Mouse (Mus musculus): Measurements from ENCODE around the gene Gm10974. TPM values are rescaled to one million over a fixed set of nuclear protein-coding genes. Genes with fewer than 3 reads are reported as not detected.
A peak's percentile ranks its signal among the peaks of the same experiment; 100 is the strongest.

Gene Gm10974
- polyA plus RNA-seq, 1 experiment from 2014 or later, result not detected

DNA sequence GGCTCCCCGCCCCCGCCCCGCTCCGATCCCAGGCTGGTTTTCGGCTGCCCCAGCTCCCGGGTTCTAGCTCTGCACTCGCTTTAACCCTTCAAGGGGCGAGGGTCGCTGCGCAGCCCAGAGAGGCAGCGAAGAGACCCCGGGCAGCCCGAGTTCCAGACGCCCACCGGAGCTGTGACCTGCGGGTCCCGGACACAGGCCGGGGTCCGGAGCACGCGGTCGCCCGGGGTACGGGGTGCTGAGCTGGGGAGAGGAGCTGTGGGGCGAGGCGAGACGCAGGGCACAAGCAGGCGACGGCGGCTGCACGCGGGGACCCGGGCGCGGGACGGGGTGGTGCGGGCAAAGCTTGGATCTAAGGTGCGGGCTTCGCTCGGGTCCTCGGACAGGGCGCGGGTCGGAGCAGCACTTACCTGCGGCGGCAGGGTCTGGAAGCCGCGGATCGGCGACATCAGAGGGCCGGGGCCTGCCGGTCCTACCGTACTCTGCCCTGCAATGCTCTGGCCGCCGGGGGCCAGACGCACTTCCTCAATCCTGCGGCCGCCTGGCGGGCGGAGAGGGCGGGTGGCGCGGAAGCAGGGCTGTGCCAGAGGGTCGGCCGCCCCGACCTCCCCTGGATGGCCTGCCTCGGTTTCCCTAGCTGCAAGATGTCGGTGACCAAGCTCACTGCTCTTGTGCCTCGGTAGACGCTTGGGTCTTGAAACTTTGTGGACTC is 22.3 kb downstream of the Gm10974 start, which contains the start of gene Lrrk1:
Gene Lrrk1 (minus strand): TSS at position 538 of the 709 bp plus-strand sequence.
- H3K27me3 ChIP-seq, result peaks cover 3% of the 10 kb centered on the region
- H3K9ac ChIP-seq (replicated peaks), result peak within 1 kb of the TSS; percentile 53
- H3K36me3 ChIP-seq, result no peaks in the 10 kb centered on the region
- H3K9me3 ChIP-seq, result no peaks in the 10 kb centered on the region
- peaks cover 19% of the 10 kb centered on the region for H3K4me1 ChIP-seq
- H3K27ac ChIP-seq (replicated peaks), result no peak within 1 kb of the TSS
- peak within 1 kb of the TSS; percentile 50 for H3K4me3 ChIP-seq
- peak within 1 kb of the TSS; percentile 99 for H3K4me2 ChIP-seq (replicated peaks)
- WGBS, result 1% methylated on average over 68 of the region's 70 CpGs
- peak; percentile 65 for ATAC-seq (replicated peaks)

DNA sequence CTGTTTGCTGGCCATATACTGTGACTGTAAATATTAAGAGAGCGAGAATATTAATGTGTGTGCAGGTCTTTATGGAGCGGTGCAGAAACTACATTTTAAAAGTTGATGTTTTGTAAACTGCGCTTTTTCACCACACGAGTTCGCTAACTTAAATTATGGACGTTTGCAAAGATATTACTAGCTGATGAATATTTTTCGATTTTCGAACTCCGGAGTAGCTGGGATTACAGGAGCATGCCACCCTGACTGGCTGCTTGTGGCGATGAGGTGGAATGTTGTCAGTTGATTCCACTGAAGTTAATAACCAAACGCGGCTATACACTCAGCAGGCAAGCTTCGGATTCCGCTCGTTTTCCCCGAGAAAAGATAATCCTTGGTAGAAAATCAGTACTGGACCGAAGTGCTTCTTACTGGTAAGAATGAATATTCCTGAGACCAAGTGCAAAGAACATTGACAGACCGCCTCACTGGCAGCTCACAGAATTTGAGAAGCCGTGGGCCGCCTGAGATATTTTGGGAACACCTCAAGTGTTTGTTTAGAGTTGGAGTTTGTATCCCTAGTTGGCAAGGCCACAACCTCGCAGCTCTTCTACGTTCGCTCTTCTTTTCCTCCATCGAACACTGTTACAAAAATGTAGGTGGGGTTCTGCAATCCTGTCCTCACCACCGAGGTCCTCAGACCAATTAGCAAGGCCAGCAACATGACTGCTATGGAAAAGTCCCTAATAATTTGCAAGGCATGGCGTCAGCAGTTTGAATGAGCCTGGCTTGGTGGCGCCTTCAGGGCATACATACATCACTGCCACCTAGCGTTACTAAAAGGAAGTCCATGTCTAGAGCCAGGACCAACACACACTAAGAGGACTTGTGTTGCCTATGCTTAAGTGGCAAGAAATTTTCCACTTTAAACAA is 23.2 kb downstream of the Gm10974 start:
- 12% methylated on average over 28 of the region's 28 CpGs for WGBS
- H3K36me3 ChIP-seq, result no peaks in the 10 kb centered on the region
- no peak overlapping the region for H3K27ac ChIP-seq (replicated peaks)
- peak overlapping the region; percentile 50 for H3K4me3 ChIP-seq
- ATAC-seq (replicated peaks), result peak; percentile 86
- peaks cover 3% of the 10 kb centered on the region for H3K27me3 ChIP-seq
- H3K4me2 ChIP-seq (replicated peaks), result peak overlapping the region; percentile 99
- H3K9ac ChIP-seq (replicated peaks), result no peak overlapping the region; the same call in 1 of the 2 replicates
- H3K9me3 ChIP-seq, result no peaks in the 10 kb centered on the region
- peaks cover 19% of the 10 kb centered on the region for H3K4me1 ChIP-seq

DNA sequence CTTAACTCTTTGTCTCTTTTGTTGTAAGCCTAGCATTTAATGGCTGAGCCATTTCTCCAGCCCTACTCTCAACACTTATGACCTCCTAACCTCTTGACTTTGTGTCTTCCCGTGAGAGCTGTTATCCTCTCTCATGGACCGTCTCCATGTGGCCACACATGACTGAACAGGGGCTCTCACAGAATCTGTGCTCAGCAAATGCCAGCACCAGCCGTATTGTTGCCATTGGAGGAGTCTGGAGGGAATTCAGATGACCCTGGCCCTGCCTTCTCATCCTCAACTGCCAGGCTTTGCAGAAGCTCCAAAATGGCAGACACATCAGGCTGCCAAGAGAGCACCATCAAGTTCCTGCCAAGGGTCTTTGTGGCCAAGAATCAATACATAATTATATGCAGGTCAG is 31.6 kb downstream of the Gm10974 start:
- Histone ChIP-seq H3K9me3 (no peaks in the 10 kb centered on the region), H3K27me3 (no peaks in the 10 kb centered on the region), H3K4me3 (no peak overlapping the region), H3K27ac (replicated peaks) (no peak overlapping the region), H3K9ac (replicated peaks) (no peak overlapping the region), H3K4me1 (no peaks in the 10 kb centered on the region), H3K4me2 (replicated peaks) (no peak overlapping the region), H3K36me3 (no peaks in the 10 kb centered on the region)
- 73% methylated on average over 3 of the region's 3 CpGs for WGBS
- no peak for ATAC-seq (replicated peaks)

DNA sequence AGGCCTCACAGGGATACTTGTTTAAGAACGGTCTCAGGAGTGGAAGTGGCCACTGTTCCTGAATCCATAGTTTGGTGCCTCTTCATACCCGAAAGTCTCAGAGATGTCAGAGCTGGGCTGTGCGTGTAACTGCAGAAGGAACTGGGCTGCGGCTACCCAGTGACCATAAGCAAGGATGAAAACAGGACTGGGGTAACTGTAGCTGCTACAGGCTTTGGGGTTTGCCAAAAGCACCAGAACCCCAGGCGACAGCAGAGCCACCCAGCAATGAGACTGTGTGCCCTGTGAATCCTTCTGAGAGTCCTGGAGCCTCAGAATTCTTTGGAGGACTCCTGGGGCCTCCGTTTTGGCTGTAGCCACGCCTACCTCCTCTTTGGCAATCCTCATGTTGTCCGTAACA is 35.9 kb downstream of the Gm10974 start:
- ATAC-seq (replicated peaks), result no peak
- WGBS, result 39% methylated on average over 8 of the region's 8 CpGs
- H3K4me3 ChIP-seq, result no peak overlapping the region
- H3K27ac ChIP-seq (replicated peaks), result no peak overlapping the region
- no peak overlapping the region for H3K4me2 ChIP-seq (replicated peaks)
- no peaks in the 10 kb centered on the region for H3K9me3 ChIP-seq
- no peak overlapping the region for H3K9ac ChIP-seq (replicated peaks)
- no peaks in the 10 kb centered on the region for H3K36me3 ChIP-seq
- no peaks in the 10 kb centered on the region for H3K4me1 ChIP-seq
- no peaks in the 10 kb centered on the region for H3K27me3 ChIP-seq

DNA sequence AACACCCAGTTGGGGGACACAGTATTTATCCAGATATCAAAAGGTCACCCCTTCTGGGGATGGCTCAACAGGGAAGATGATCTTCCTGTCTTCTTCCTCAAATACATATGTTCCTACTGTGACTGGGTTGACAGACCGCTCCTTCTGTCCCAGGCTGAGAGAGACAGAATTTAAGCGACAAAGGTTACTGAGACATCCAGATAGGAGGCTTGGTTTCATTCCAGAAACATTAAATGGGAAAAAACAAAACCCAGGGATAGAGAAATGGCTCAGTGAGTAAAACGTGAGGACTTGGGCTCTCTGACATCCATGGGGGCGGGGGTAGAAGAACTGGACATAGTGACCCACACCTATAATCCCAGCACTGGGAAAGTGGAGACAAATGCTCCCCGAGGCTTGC is 37.2 kb downstream of the Gm10974 start:
- no peak overlapping the region for H3K27ac ChIP-seq (replicated peaks)

DNA sequence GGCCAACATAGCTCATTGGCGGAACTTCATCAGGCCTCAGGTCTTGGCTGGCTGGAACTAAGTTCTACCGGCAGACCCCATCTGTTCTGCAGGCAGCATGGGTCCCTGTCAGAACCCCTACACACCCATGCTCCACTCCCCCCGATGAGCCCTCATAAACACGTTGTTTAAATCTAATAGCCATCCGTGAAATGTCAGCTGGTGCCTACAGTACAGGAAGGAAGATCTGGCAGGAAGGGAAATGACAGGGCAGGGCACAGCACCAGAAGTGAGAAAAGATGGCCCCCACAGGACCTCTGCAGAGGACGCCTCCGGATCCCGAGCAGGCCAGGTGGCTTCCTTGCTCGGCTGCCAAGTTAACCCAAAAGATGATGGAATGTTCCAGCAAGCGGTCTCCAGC is 38.4 kb downstream of the Gm10974 start:
- no peaks in the 10 kb centered on the region for H3K27me3 ChIP-seq
- 74% methylated on average over 10 of the region's 10 CpGs for WGBS
- H3K9me3 ChIP-seq, result no peaks in the 10 kb centered on the region
- H3K4me1 ChIP-seq, result no peaks in the 10 kb centered on the region
- no peak overlapping the region for H3K9ac ChIP-seq (replicated peaks)
- no peaks in the 10 kb centered on the region for H3K36me3 ChIP-seq
- H3K4me2 ChIP-seq (replicated peaks), result no peak overlapping the region
- no peak overlapping the region for H3K4me3 ChIP-seq
- ATAC-seq (replicated peaks), result no peak
- no peak overlapping the region for H3K27ac ChIP-seq (replicated peaks)

More for the DNA sequence above, 37.2 kb downstream of the Gm10974 start:
- H3K4me2 ChIP-seq (replicated peaks), result no peak overlapping the region
- no peaks in the 10 kb centered on the region for H3K27me3 ChIP-seq
- no peaks in the 10 kb centered on the region for H3K9me3 ChIP-seq
- no peak for ATAC-seq (replicated peaks)
- H3K4me3 ChIP-seq, result no peak overlapping the region
- WGBS, result 84% methylated on average over 5 of the region's 5 CpGs
- H3K9ac ChIP-seq (replicated peaks), result no peak overlapping the region
- H3K36me3 ChIP-seq, result no peaks in the 10 kb centered on the region
- no peaks in the 10 kb centered on the region for H3K4me1 ChIP-seq

DNA sequence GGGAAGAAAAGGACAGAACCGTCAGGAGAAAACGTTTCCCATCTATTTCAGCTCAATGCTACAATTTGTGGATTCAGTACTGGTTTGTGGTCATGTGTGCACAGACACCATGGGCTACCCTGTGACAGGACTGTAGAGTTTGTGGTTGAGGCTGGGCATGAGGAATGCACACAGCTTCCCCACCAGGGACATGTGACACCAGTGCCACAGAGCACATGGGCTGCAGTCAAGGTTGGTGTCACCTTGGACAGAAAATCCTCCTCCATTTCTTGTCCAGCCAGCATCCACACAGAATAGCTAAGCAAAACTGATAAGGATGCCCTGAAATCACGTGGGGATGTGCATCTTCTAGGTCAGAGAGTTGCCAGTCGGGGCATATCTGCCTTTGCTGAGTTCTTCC is 39.1 kb downstream of the Gm10974 start:
- no peak overlapping the region for H3K4me2 ChIP-seq (replicated peaks)
- H3K27ac ChIP-seq (replicated peaks), result no peak overlapping the region
- no peak for ATAC-seq (replicated peaks)
- WGBS, result 71% methylated on average over 4 of the region's 4 CpGs
- no peaks in the 10 kb centered on the region for H3K9me3 ChIP-seq
- no peaks in the 10 kb centered on the region for H3K27me3 ChIP-seq
- H3K36me3 ChIP-seq, result no peaks in the 10 kb centered on the region
- H3K4me1 ChIP-seq, result no peaks in the 10 kb centered on the region
- no peak overlapping the region for H3K9ac ChIP-seq (replicated peaks)
- no peak overlapping the region for H3K4me3 ChIP-seq

DNA sequence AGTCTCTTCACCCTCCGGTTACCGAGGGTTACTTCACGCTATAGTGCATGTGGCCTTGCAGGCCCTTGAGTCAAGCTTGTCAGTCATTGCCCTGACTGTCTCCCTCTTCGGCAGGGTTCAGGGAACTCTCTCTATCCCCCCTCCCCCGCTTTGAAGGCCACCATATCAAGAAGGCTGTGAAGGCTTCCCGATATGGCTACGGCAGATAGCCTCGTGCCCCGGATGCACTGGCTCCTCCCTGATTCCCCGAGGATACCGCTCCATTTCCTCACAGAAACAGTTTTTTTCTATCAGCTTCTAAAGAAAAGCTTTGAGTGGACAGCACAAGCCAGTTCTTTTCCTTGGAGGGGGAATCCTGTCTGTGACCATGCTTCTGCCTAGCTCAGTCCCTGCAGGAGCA is 39.8 kb downstream of the Gm10974 start:
- Histone ChIP-seq H3K27ac (replicated peaks) (no peak overlapping the region), H3K9ac (replicated peaks) (no peak overlapping the region), H3K9me3 (no peaks in the 10 kb centered on the region), H3K4me2 (replicated peaks) (no peak overlapping the region), H3K27me3 (no peaks in the 10 kb centered on the region), H3K4me1 (no peaks in the 10 kb centered on the region), H3K4me3 (no peak overlapping the region), H3K36me3 (no peaks in the 10 kb centered on the region)
- no peak for ATAC-seq (replicated peaks)
- 78% methylated on average over 11 of the region's 11 CpGs for WGBS

DNA sequence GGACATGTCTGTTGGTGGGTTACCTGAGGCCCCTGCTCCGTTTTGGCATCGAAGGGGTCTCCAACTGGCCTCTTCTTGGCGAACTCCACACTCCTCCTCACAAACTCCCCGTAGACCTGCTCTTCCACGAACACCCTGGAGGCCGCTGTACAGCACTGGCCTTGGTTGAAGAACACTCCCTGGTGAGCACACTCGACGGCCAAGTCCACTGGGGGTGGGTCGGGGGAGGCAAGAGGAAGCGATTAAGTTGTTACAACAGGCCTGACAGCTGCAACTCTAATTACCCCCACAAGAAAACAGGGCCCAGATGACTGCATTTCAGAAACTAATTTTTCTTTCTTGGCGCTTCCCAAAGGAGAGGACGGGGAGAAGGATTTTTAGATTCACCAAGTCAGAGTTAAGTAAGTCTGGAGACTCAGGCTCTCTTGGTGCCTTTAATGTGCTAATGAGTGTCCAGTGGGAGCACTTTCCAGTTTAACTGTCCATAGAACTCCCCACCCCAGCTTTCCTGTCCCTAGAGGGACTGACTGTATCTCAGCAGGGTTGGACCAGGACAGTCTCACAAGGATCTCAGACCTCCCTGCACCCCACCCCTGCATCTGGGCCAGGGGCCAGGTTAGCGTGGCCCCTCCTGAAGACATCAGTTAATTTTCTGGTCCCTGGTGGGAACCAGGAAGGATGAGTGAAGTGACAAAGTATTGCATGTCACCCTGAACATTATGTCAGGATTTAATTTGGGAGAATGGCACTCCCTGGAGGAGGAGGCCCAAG is 40.4 kb downstream of the Gm10974 start:
- Histone ChIP-seq H3K27ac (replicated peaks) (no peak overlapping the region), H3K9ac (replicated peaks) (no peak overlapping the region), H3K4me3 (no peak overlapping the region), H3K9me3 (no peaks in the 10 kb centered on the region), H3K36me3 (no peaks in the 10 kb centered on the region), H3K4me1 (no peaks in the 10 kb centered on the region), H3K4me2 (replicated peaks) (no peak overlapping the region), H3K27me3 (no peaks in the 10 kb centered on the region)
- WGBS, result 64% methylated on average over 13 of the region's 13 CpGs
- ATAC-seq (replicated peaks), result no peak

DNA sequence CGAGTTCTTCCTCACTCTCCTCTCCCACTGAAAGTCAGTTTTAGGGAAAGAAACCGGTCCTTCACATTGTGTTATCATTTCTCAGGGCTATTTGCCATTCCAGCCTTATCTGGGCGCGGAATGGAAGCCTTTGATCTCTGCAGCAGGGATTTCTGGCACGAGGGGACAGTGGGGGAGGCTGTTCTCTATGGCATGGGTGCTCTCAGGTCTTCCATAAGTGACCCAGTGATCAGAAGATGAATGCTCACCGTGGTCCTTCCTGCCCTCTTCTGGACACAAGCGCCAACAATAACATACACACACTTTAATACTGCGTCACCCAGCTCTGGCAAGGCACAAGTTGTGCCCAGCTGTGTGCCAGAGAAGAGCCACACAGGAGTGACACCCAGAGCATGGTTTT is 41.3 kb downstream of the Gm10974 start:
- ATAC-seq (replicated peaks), result no peak
- Histone ChIP-seq H3K36me3 (no peaks in the 10 kb centered on the region), H3K4me1 (no peaks in the 10 kb centered on the region), H3K9ac (replicated peaks) (no peak overlapping the region), H3K27me3 (no peaks in the 10 kb centered on the region), H3K4me2 (replicated peaks) (no peak overlapping the region), H3K9me3 (no peaks in the 10 kb centered on the region), H3K4me3 (no peak overlapping the region), H3K27ac (replicated peaks) (no peak overlapping the region)
- 85% methylated on average over 8 of the region's 8 CpGs for WGBS

DNA sequence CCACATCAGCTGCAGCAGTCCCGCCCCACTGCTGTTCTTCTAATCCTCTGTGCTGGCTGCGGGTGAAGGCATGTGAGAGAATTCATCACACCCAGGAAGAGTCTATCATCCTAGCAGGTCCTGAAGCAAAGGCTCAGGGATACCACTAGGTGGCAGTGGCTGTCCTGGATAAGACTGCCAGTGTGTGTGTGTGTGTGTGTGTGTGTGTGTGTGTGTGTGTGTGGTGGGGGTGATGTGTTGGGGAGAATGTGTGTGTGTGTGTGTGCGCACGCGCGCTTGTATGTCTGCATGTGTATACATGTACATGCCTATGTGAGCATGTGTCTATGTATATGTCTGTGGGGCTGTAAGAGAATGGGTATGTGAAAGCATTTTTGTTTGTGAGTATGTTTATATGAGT is 43.7 kb downstream of the Gm10974 start:
- no peaks in the 10 kb centered on the region for H3K36me3 ChIP-seq
- no peaks in the 10 kb centered on the region for H3K9me3 ChIP-seq
- peak; percentile 49; the same call in 1 of the 2 replicates for ATAC-seq (replicated peaks)
- H3K9ac ChIP-seq (replicated peaks), result no peak overlapping the region
- H3K27me3 ChIP-seq, result no peaks in the 10 kb centered on the region
- no peak overlapping the region for H3K27ac ChIP-seq (replicated peaks)
- WGBS, result 65% methylated on average over 6 of the region's 6 CpGs
- no peaks in the 10 kb centered on the region for H3K4me1 ChIP-seq
- H3K4me3 ChIP-seq, result no peak overlapping the region
- no peak overlapping the region for H3K4me2 ChIP-seq (replicated peaks)

DNA sequence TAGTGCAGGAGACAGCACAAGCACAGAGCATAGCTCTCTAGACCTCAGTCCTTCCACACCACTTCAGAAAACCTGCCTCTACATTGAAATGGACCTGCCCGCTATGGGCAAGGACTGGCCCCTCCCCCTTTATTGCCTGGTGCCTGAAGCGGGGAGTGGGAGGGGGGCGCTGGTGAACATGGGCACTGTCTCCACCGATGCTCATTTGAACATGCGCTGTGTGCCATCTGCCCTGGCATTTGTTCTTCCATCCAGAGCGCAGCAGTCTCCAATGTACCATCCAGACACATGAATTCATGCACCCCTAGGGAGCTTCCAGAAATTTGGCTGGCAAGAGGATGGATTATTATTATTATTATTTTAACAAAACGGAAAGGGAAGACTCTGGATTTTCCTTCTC is 47.4 kb downstream of the Gm10974 start:
- no peaks in the 10 kb centered on the region for H3K27me3 ChIP-seq
- no peaks in the 10 kb centered on the region for H3K4me1 ChIP-seq
- no peaks in the 10 kb centered on the region for H3K9me3 ChIP-seq
- ATAC-seq (replicated peaks), result peak; percentile 55
- H3K4me3 ChIP-seq, result no peak overlapping the region
- no peak overlapping the region for H3K9ac ChIP-seq (replicated peaks)
- no peak overlapping the region for H3K4me2 ChIP-seq (replicated peaks)
- H3K36me3 ChIP-seq, result no peaks in the 10 kb centered on the region
- WGBS, result 68% methylated on average over 7 of the region's 7 CpGs
- no peak overlapping the region for H3K27ac ChIP-seq (replicated peaks)
